Mouse (Mus musculus): Measurements from ENCODE around the gene Igfbp6.

Gene Igfbp6

DNA sequence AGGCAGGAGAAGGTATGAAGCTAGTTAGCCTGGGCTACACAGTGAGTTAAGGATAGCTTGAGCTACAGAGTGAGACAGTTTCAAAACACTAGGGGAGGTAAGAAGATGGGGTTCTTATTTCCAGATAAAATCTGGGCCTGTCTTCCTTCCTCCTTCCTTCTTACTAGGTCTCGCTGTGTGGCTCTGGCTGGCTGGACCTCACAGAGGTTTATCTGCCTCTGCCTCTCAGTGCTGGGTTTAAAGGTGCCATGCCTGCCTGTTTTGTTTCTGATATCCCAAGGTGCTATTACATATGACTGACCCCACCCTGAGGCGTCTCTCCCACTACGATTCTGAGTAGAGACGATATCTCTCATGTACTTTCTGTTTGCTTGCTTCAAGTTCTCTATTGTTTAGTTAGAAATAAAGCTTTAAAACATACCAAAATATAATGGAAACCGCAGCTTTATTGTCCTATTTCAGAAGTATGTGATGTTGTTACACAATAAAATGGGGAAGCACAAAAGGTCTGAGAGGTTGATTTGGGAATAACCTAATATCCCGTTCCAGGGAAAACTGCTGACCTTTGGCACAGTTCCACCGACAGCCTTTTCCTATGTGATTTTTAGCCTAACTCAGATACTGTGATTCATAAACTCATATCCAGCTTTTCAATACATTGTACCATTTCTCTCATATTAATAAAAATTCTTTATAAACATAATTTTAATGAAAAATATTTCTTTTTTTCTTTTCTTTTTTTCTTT, 32.6 kb downstream of the Igfbp6 start:
- DNase-seq (ENCODE audit: low spot score) = no peak

DNA sequence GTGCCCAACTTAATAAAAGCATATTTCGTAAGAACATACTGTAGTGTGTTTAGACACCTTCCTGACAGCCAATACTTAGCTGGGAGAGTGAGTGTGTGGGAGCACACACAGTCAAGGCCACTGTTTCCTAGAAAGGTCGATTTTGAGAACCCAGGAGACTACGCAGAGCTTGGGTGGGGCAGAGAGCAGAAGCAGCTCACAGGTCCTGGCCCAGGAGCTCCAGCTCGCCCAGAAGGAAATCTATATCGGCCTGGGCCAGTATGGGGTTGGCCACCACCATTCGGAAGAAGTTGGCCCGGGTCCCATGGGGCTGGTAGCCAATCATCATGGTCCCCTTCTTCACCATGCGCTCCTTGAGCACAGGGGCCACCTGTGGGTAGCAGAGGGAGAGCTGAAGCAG, 33.3 kb downstream of the Igfbp6 start:
- DNase-seq (ENCODE audit: low spot score) = no peak

DNA sequence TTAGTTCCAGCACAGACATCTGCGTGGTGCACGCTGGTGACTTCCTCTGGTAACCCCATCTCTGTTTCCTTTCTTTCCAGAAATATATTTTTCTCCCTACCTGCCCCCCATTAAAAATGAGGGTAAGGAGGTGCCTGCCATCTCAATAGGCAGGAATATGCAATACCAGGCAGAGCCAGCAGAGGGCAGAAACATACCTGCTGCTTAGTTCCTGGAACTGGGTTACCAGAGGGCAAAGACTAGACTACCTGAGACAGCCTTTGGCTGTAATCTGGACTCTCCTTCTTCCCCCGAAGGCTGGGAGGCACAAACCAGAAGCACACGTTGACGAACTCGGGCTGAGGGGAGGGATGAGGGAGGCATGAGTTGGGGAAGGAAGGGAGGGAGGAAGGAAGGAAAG, 34.1 kb downstream of the Igfbp6 start:
- DNase-seq (ENCODE audit: low spot score) = peak; percentile 80

DNA sequence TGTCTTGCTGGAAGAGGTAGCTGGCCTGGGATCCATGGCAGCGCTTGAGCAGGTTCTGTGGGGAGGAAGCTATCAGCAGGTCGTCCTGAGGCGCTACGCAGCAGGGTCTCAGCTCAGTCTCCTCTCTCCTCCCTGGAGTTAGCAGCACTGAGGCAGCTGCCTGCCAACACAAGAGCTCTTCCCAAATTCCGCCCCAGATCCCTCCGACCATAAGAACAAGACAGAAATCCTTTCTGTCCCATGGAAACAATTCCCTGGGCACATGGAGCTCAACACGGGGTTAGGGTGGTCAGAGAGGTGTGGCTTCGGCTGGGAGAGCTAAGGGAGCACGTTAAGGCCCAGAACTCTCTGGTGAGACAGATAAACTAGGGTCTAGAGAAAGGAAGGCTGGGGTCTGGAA, 34.9 kb downstream of the Igfbp6 start:
- no peak for DNase-seq (ENCODE audit: low spot score)

DNA sequence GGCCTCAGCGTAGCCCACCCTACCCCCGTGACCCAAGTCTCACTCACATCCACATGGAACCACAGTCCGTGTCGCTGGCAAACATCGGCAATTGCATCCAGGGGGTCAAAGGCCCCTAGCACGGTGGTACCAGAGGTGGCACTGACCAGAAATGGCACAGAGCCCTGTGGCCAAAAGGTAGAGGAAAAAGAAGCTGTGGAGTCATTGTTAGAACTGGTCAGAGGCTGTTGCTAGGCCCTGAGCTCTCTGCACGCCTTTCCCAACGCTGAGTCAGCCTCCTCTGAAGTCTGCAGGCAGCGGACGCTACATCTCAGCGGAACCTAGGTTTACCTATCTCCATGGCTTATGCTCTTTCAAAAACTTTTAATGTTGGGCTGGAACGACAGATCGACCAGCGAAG, 35.8 kb downstream of the Igfbp6 start:
- no peak for DNase-seq (ENCODE audit: low spot score)

DNA sequence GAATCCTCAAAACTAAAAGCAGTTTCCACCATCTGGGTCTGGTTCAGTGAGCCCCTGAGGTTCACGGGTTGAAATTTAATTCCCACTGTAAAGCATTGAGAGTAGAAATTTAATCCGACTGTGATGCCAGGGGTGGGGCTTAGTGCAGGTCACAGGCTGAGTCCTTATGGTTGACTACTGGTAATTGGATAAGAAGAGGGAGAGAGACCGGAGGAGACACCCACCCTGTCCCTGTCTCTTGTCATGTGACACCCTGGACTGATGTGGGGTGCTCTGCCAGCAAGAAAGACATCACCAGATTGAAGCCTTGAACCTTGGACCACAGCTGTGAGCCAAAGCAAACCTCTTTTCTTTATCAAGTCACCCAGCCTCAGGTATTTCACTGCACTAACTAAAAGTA, 38.9 kb downstream of the Igfbp6 start:
- no peak for DNase-seq (ENCODE audit: low spot score)

DNA sequence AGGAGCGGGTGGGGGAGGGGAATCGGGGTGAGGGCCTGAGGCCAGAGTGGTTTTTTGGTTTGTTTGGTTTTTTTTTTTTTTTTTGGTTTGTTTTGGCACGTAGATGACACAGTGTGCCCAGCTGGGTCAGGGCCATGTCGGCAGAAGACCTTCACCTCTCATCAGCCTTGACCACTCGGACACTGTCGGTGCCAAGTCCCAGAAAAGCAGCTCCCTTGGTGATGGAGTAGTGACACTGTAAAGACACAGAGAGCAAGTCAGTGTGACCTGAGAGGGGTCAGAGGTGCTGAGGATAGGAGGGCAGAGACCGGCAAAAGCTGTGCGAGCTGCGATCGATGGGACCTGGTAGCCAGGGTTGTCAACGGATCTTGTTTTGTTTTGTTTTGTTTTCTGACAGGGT, 42.1 kb downstream of the Igfbp6 start:
- no peak for DNase-seq (ENCODE audit: low spot score)

DNA sequence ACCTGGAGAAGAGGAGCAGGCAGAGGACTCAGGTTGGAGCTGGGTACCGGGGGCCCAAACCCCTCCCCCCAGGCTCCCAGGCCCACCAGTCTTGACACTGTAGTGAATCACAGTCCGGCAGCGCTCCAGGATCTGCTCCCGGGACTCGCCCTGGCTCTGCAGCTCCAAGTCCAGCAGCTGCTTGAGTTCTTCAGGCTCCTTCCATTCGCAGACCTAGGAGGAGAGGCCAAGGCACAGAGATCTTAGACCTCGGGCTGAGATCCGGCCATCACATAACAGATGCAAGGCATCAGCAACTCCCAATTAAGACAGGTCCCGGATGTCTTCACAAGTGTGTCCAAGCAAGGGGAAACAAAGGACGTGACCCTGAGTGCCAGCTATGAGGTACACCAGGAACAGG, 43.9 kb downstream of the Igfbp6 start:
- DNase-seq (ENCODE audit: low spot score) = no peak

DNA sequence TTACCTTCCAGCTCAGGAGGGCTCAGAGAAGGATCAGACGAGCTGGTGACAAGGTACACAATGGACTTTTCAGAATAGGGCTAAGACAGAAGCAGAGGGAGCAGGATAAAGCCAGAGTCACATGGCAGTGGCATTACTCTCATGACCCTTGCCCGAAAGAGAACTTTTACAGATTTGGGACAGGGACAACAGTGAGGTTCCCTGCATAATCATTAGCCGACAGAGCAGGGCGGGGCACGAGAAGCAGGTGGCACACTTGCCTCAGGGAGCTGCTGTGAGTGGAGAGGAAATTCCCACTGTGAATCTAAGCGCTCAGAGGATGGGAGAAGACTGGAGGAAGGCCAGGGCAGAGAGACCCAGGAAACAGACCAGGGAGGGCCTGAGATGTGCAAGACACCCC, 44.7 kb downstream of the Igfbp6 start:
- DNase-seq (ENCODE audit: low spot score) = no peak

DNA sequence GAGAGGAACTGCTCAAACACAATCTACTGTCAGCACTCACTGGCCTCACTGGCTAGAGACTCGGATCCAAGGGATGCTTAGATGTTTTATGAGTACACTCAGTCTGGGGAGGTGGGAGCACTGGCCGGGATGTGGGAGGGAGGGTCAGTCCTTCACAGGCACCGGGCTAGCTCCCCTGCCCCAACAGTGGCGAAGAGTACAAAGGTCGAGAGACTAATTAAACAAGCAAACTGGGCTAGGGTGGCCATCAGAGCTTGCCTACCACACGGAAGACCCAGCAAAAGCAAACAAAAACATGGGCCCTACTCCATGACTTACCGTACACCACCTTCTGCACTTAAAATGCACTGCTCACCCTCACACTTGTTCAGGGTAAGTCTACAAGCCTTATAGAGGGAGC, 47.5 kb downstream of the Igfbp6 start:
- DNase-seq (ENCODE audit: low spot score) = no peak

DNA sequence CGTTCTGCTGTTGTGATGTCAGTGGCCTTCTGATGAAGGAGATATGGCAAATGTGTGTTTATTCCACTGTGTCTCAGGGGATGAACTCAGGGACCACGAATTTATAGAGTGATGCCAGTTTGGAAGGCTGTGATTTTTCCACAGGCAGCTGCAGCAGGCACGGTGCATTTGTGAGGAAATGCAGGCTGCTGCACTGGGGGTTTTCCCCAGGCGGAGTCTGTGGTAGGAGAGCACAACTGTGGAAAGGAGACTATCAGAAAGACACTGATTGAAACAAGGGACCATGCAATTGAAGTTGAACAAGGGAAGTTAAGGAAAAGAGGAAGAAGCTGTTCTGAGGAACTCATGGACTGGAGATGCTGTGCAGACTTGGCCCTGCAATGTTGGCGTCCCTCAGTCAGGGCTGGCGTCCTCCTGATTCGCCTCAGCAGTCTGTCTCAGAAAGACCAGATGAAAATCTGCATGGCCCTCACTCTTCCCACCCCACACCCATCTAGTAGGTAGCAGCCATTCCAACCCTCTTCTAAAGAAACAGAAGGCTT, 48.2 kb downstream of the Igfbp6 start:
- no peak for DNase-seq (ENCODE audit: low spot score)

DNA sequence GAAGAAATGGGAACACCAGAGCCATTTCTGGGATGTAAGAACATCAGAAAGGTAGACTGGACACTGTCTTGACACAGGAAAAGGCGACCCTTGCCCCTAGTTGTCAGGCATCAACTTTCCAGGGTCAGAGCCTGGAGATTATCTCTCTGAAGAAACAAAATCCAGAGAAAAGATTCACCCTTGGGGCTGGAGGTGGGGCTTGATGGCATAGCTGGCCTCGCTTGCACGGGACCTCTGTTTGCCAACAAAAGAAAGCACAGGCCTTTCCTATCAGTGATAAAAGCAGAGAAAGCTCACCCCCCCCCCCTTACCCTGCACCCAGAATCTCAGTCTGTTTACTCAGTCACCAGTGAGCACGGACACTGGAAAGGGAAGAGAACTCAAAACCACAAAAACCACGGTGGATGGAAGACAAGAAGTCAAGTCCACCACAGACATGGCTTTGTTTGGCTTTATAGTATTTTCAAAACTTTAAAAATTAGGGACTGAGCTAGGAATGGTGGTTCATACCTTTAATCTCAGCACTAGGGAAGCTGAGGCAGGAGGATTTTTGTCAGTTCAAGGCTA, 48.7 kb downstream of the Igfbp6 start:
- no peak for DNase-seq (ENCODE audit: low spot score)

DNA sequence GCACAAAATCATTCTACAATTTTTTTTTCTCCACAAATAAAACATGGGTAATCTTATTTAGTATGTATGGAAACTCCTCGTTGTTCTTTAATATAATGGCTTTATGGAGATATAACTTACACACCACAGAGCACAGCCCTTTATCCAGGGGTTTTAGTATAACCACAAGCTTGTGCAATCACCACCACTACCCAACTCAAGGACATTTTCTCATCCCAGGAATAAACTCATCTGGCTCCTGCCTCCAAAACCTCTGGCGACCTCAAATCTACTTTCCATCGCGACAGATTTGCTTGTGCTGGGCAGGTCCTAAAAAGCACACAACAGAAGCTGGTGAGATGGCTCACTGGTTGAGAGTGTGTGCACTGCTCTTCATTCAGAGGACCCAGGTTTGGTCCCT, 49.5 kb downstream of the Igfbp6 start:
- no peak for DNase-seq (ENCODE audit: low spot score)

DNA sequence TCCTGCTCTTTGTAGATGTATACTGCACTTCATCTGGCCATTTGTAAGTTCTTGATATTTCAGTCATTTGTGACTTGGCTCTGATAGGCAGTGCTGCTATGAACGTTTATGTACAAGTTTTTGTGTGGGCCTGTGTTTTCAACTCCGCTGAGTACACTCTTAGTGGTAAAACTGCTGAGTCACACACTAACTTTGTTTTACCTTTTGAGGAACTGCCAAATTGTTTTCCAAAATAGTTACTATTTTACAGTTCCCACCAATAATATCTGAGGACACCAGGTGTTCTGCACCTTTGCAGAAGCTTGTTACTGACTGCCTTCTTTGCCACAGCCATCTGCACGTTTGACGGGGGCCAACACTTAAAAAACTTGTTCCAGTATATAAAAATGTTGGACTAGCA, 50.3 kb downstream of the Igfbp6 start:
- DNase-seq (ENCODE audit: low spot score) = no peak

DNA sequence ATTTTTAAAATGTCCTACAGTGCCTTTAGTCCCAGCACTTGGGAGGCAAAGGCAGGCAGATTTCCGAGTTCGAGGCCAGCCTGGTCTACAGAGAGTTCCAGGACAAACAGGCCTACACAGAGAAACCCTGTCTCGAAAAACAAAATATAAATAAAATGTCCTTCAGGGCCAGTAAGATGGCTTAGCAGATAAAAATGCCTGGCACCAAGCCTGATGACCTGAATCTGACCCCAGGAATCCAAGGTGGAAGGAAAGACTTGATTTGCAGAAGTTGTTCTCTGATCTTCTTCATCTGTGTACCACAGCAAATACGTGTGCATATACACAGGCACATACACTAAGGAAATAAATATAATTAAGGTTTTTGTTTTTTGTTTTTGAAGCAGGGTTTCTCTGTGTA, 51.2 kb downstream of the Igfbp6 start:
- DNase-seq (ENCODE audit: low spot score) = no peak

DNA sequence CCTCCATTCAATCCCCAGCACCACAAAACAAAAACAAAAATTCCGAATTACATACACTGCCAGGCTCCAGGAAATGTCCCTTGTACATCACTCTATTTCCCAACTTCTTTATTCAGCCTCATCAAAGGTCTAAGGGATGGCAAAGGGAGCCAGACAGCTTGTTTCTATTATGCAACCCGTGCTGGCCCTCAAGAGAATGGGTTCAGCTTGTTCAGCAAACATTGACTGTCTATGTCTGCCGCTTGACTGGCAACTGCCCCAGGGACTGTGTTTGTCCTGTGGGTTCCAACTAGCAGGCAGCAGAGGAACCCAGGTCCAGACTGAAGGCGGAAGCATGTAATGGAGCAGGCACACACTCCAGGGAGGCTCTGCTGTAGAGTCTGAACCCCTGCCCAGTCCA, 54.7 kb downstream of the Igfbp6 start:
- DNase-seq (ENCODE audit: low spot score) = no peak

All from MN1 (cell line).